Mouse (Mus musculus): ENCODE data around the gene Rnf149. TPM values are rescaled to one million over a fixed set of nuclear protein-coding genes. Genes with fewer than 3 reads are reported as not detected.

The Rnf149 gene
- polyA plus RNA-seq, 1 experiment = 35.4 TPM

DNA sequence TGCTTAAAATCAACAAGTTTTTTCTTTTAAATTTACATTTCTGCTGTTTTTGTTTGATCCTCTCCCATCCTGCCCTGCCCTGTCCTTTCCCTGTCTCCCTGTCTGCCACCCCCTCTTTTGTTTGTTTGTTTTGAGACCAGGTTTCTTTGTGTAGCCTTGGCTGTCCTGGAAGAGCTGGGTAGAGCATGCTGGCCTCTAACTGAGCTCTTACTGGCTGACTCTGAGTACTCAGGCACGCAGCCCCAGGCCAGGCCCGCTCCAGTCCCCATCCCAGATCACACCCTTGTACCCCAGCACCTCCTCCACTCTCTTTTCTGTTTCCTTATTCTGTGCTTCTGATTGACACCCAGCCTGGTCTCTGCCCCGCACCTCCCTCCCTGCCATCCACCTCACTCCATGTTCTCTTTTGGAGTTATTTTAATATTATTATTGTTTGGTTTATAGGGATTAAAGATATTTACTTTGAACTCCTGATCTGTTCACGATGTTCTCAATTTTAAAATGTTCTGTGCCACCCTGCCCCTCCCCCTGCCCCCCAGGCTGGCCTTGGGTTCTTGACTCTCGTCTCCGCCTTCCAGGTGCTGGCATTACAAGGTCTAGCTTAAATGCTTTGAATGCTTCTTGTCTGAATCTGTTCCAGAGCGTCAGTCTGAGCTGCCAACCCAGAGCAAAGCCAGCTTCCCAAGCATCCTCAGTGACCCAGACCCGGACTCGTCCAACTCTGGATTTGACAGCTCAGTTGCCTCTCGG is 39.4 kb downstream of the Rnf149 start:
- Histone ChIP-seq H3K27me3 (ENCODE audit: control insufficient read depth, insufficient read depth, low read length, poor library complexity, severe bottlenecking) (no peaks in the 10 kb centered on the region), H3K9me3 (replicated peaks; ENCODE audit: control insufficient read depth, insufficient read depth, low read length, poor library complexity, severe bottlenecking) (peaks cover 8% of the 10 kb centered on the region), H3K4me1 (ENCODE audit: control insufficient read depth, insufficient read depth, low read length) (peaks cover 5% of the 10 kb centered on the region), H3K27ac (ENCODE audit: insufficient read depth, low read length) (no peak overlapping the region), H3K9ac (ENCODE audit: low read depth, poor library complexity, severe bottlenecking) (peak overlapping the region; percentile 40; the same call in 1 of the 2 replicates), H3K36me3 (ENCODE audit: control insufficient read depth, insufficient read depth, low read length, poor library complexity, severe bottlenecking) (peaks cover 39% of the 10 kb centered on the region), H3K4me3 (ENCODE audit: low read depth, low read length) (no peak overlapping the region)
- no peak for TF ChIP-seq POLR2A (IDR thresholded peaks at IDR 0.05; ENCODE audit: insufficient read depth, low read length)
- no peak for TF ChIP-seq CTCF (IDR thresholded peaks at IDR 0.05; ENCODE audit: low read depth, low read length)

DNA sequence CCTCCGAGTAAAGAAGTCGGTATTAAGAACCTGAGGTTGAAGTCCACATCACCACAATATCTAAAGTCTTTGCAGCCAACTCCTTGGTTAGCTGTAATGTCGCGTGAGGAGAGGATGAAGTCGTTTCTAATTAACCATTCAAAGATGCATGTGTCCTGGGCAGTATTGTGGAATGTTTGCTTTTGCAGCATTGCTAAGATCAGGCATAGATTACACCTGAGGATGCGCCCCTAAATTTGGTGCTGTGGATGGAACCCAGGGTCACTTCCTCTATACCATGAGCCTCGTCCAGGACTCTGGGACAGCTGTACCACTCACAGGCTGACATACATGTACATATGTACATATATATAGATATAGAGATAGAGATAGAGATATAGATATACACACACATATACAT is 40.5 kb downstream of the Rnf149 start:
- no peak overlapping the region for H3K27ac ChIP-seq (ENCODE audit: insufficient read depth, low read length)
- H3K4me3 ChIP-seq (ENCODE audit: low read depth, low read length) = peak overlapping the region; percentile 94
- TF ChIP-seq POLR2A (IDR thresholded peaks at IDR 0.05; ENCODE audit: insufficient read depth, low read length) (no peak), EP300 (IDR thresholded peaks at IDR 0.05; ENCODE audit: insufficient read depth, low read depth, low read length) (no peak), CTCF (IDR thresholded peaks at IDR 0.05; ENCODE audit: low read depth, low read length) (no peak)
- peaks cover 5% of the 10 kb centered on the region for H3K4me1 ChIP-seq (ENCODE audit: control insufficient read depth, insufficient read depth, low read length)
- H3K36me3 ChIP-seq (ENCODE audit: control insufficient read depth, insufficient read depth, low read length, poor library complexity, severe bottlenecking) = peaks cover 30% of the 10 kb centered on the region
- H3K9ac ChIP-seq (ENCODE audit: low read depth, poor library complexity, severe bottlenecking) = peak overlapping the region; percentile 80
- H3K9me3 ChIP-seq (replicated peaks; ENCODE audit: control insufficient read depth, insufficient read depth, low read length, poor library complexity, severe bottlenecking) = peaks cover 8% of the 10 kb centered on the region
- H3K27me3 ChIP-seq (ENCODE audit: control insufficient read depth, insufficient read depth, low read length, poor library complexity, severe bottlenecking) = no peaks in the 10 kb centered on the region

DNA sequence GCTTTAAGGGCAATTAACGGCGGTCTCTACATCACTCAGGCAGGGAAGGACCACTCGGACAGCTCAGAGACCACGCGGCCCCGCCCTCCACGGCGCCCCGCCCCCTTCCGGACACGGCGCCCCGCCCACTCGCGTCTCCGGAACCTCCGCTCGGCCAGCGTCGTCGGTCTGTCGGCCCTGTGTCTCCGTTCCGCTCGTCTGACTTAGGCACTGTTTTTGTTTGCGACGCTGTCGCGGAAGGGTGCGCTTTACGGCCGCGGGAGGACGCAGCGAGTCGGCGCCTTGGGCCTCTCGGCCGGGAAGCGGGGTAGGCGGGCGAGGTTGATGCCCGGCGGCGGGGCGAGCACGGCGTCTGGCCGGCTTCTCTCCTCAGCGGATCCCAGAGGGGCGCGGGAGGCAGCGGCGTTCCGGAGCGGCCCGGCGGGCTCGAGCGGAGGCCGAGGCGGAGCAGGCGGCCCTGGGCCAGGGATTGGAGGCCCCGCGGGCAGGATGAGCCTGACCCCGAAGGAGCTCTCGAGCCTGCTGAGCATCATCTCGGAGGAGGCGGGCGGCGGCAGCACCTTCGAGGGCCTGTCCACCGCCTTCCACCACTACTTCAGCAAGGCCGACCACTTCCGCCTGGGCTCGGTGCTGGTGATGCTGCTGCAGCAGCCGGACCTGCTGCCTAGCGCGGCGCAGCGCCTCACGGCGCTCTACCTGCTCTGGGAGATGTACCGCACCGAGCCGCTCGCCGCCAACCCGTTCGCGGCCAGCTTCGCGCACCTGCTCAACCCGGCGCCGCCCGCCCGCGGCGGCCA is 41.5 kb downstream of the Rnf149 start:
- H3K27ac ChIP-seq (ENCODE audit: insufficient read depth, low read length) = no peak overlapping the region; the same call in 1 of the 2 replicates
- H3K4me1 ChIP-seq (ENCODE audit: control insufficient read depth, insufficient read depth, low read length) = peaks cover 5% of the 10 kb centered on the region
- no peak for TF ChIP-seq CTCF (IDR thresholded peaks at IDR 0.05; ENCODE audit: low read depth, low read length)
- TF ChIP-seq POLR2A (IDR thresholded peaks at IDR 0.05; ENCODE audit: insufficient read depth, low read length) = peak; percentile 11
- TF ChIP-seq EP300 (IDR thresholded peaks at IDR 0.05; ENCODE audit: insufficient read depth, low read depth, low read length) = peak; percentile 27; the same call in 1 of the 2 replicates

DNA sequence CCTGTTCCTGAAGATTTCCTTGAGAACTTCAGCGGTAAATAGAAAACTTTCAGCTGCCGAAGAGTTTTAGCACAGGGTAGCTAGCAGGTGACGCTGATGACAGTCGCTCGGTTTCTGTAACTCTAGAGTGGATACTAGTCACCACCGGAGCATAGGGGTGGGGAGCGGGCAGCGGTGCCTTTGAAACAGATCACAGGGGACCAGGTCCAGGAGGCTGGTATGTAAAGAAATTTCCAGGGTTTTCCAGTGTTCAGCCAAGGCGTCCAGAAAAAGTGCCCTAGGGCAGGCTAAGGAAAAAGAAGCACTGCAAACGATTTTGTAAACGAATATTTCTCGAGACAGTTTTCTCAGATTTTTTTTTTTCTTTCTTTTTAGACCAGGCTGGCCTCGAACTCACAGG is 42.4 kb downstream of the Rnf149 start, which contains the start of gene Cnot11:
Gene Cnot11 (plus strand): TSS at position 162 of the 400 bp plus-strand sequence.
- H3K36me3 ChIP-seq (ENCODE audit: control insufficient read depth, insufficient read depth, low read length, poor library complexity, severe bottlenecking) = peaks cover 18% of the 10 kb centered on the region
- H3K4me3 ChIP-seq (ENCODE audit: low read depth, low read length) = peak within 1 kb of the TSS; percentile 94
- H3K9ac ChIP-seq (ENCODE audit: low read depth, poor library complexity, severe bottlenecking) = peak within 1 kb of the TSS; percentile 80
- no peak for TF ChIP-seq CTCF (IDR thresholded peaks at IDR 0.05; ENCODE audit: low read depth, low read length)
- no peak for TF ChIP-seq EP300 (IDR thresholded peaks at IDR 0.05; ENCODE audit: insufficient read depth, low read depth, low read length)
- TF ChIP-seq POLR2A (IDR thresholded peaks at IDR 0.05; ENCODE audit: insufficient read depth, low read length) = no peak
- H3K4me1 ChIP-seq (ENCODE audit: control insufficient read depth, insufficient read depth, low read length) = peaks cover 5% of the 10 kb centered on the region
- no peaks in the 10 kb centered on the region for H3K9me3 ChIP-seq (replicated peaks; ENCODE audit: control insufficient read depth, insufficient read depth, low read length, poor library complexity, severe bottlenecking)
- no peaks in the 10 kb centered on the region for H3K27me3 ChIP-seq (ENCODE audit: control insufficient read depth, insufficient read depth, low read length, poor library complexity, severe bottlenecking)
- H3K27ac ChIP-seq (ENCODE audit: insufficient read depth, low read length) = no peak within 1 kb of the TSS; the same call in 1 of the 2 replicates

More for the DNA sequence above, 41.5 kb downstream of the Rnf149 start:
- Histone ChIP-seq H3K27me3 (ENCODE audit: control insufficient read depth, insufficient read depth, low read length, poor library complexity, severe bottlenecking) (no peaks in the 10 kb centered on the region), H3K9me3 (replicated peaks; ENCODE audit: control insufficient read depth, insufficient read depth, low read length, poor library complexity, severe bottlenecking) (peaks cover 7% of the 10 kb centered on the region), H3K36me3 (ENCODE audit: control insufficient read depth, insufficient read depth, low read length, poor library complexity, severe bottlenecking) (peaks cover 27% of the 10 kb centered on the region), H3K9ac (ENCODE audit: low read depth, poor library complexity, severe bottlenecking) (peak overlapping the region; percentile 80), H3K4me3 (ENCODE audit: low read depth, low read length) (peak overlapping the region; percentile 94)

DNA sequence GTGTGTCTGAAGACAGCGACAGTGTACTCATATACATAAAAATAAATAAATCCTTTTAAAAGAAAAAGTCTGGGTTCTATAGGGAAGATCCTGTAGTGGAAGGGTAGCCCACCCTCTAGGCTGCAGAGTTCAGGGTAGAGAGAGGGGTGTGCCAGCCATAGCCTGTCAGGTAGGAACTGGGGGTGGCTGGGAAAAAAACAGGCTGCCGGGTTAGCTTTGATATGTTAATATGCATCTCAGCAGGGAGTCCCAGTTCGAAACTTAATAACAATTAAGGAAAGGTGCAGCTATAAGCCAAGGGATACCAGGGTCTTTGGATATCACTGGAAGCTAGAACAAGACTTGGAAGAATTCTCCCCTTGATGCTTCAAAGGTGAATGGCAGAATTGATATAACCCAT is 43.3 kb downstream of the Rnf149 start:
- Histone ChIP-seq H3K9ac (ENCODE audit: low read depth, poor library complexity, severe bottlenecking) (no peak overlapping the region), H3K9me3 (replicated peaks; ENCODE audit: control insufficient read depth, insufficient read depth, low read length, poor library complexity, severe bottlenecking) (no peaks in the 10 kb centered on the region), H3K27ac (ENCODE audit: insufficient read depth, low read length) (no peak overlapping the region), H3K4me3 (ENCODE audit: low read depth, low read length) (no peak overlapping the region), H3K4me1 (ENCODE audit: control insufficient read depth, insufficient read depth, low read length) (peaks cover 5% of the 10 kb centered on the region), H3K27me3 (ENCODE audit: control insufficient read depth, insufficient read depth, low read length, poor library complexity, severe bottlenecking) (no peaks in the 10 kb centered on the region), H3K36me3 (ENCODE audit: control insufficient read depth, insufficient read depth, low read length, poor library complexity, severe bottlenecking) (peaks cover 9% of the 10 kb centered on the region)
- TF ChIP-seq EP300 (IDR thresholded peaks at IDR 0.05; ENCODE audit: insufficient read depth, low read depth, low read length) (no peak), CTCF (IDR thresholded peaks at IDR 0.05; ENCODE audit: low read depth, low read length) (no peak), POLR2A (IDR thresholded peaks at IDR 0.05; ENCODE audit: insufficient read depth, low read length) (no peak)
